Mouse (Mus musculus): ENCODE data around the gene S100pbp.

DNA sequence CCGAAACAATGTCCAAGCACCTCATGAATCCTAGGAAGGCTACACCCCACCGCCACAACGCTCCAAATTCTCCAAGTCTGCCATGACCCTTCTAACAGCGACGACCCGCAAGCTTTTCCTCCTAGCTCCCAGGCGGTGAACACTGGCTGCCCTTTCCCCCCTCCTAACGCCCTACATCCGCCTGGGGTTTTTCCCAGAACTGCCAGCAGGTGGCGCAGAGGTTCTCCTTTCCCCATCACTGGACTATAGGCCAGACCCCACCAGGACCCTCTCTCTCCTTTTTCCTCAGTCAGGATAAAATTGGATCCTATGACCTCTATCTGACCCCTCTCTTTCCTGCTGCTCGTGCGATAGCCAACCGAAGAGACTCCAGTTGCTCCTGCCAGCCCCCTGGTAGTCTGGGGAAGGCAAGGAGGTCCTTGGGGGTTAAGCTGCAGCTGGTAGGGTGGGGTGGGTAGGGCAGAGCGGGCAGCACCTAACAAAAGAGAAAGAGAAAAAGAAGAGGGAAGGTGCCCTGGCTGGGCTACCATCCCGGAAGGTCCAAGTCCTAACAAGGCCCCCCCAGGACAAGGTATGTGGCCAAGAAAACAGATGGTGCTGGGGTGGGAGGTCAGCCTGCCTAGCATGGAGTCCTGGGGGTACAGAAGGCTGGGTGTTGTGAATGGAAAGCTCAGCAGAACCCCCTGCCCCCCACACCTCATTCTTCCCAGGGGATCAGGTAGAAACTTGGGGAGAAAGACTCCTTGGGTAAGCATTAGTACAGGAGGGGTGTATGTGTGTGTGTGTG is 54.5 kb downstream of the S100pbp start:
- TF ChIP-seq CTCF (IDR thresholded peaks at IDR 0.05; ENCODE audit: extremely low read depth, insufficient read length, insufficient replicate concordance, low read depth, low read length), result peak; percentile 90; the same call in 1 of the 2 replicates
- TF ChIP-seq POLR2A (IDR thresholded peaks at IDR 0.05; ENCODE audit: low read depth, low read length), result no peak
